Mouse (Mus musculus): ENCODE measurements around the gene Dlg2.

The Dlg2 gene

GRCm38 (mm10) chr7:92164875-92165518, 1688.5 kb downstream of the Dlg2 start:
- in situ Hi-C loops (cut with MboI, MseI): no loop called here

GRCm38 (mm10) chr7:92180029-92180428, 1703.6 kb downstream of the Dlg2 start:
- in situ Hi-C loops (cut with MboI, MseI): no loop called here

GRCm38 (mm10) chr7:92180591-92181587, 1704.4 kb downstream of the Dlg2 start:
- in situ Hi-C loops (cut with MboI, MseI): no loop called here

- in situ Hi-C loops (cut with MboI, MseI): no loop called here
These were observed 1705.6 kb downstream of the Dlg2 start for GRCm38 (mm10) chr7:92181959-92182612.

- in situ Hi-C loops (cut with MboI, MseI): no loop called here
These were observed 1708.0 kb downstream of the Dlg2 start for GRCm38 (mm10) chr7:92184371-92185059.

GRCm38 (mm10) chr7:92186341-92186740, 1709.9 kb downstream of the Dlg2 start:
- in situ Hi-C loops (cut with MboI, MseI): no loop called here

GRCm38 (mm10) chr7:92189149-92189548, 1712.7 kb downstream of the Dlg2 start:
- in situ Hi-C loops (cut with MboI, MseI): no loop called here

- in situ Hi-C loops (cut with MboI, MseI): no loop called here
These were observed 1719.5 kb downstream of the Dlg2 start for GRCm38 (mm10) chr7:92196004-92196403.

GRCm38 (mm10) chr7:92197621-92198020, 1721.1 kb downstream of the Dlg2 start:
- in situ Hi-C loops (cut with MboI, MseI): no loop called here

- in situ Hi-C loops (cut with MboI, MseI): no loop called here
These were observed 1722.7 kb downstream of the Dlg2 start for GRCm38 (mm10) chr7:92199131-92199530.

- in situ Hi-C loops (cut with MboI, MseI): no loop called here
These were observed 1734.2 kb downstream of the Dlg2 start for GRCm38 (mm10) chr7:92210701-92211100.

- in situ Hi-C loops (cut with MboI, MseI): no loop called here
These were observed 1737.3 kb downstream of the Dlg2 start for GRCm38 (mm10) chr7:92213751-92214150.

- in situ Hi-C loops (cut with MboI, MseI): no loop called here
These were observed 1741.7 kb downstream of the Dlg2 start for GRCm38 (mm10) chr7:92218171-92218570.

GRCm38 (mm10) chr7:92220619-92221018, 1744.1 kb downstream of the Dlg2 start:
- in situ Hi-C loops (cut with MboI, MseI): no loop called here

- in situ Hi-C loops (cut with MboI, MseI): no loop called here
These were observed 1758.2 kb downstream of the Dlg2 start for GRCm38 (mm10) chr7:92234476-92235202.

GRCm38 (mm10) chr7:92235541-92236031, 1759.1 kb downstream of the Dlg2 start:
- in situ Hi-C loops (cut with MboI, MseI): no loop called here

GRCm38 (mm10) chr7:92240908-92241307, 1764.4 kb downstream of the Dlg2 start:
- in situ Hi-C loops (cut with MboI, MseI): no loop called here

GRCm38 (mm10) chr7:92247594-92247993, 1771.1 kb downstream of the Dlg2 start:
- in situ Hi-C loops (cut with MboI, MseI): no loop called here

GRCm38 (mm10) chr7:92248619-92249018, 1772.1 kb downstream of the Dlg2 start:
- in situ Hi-C loops (cut with MboI, MseI): no loop called here

- in situ Hi-C loops (cut with MboI, MseI): no loop called here
These were observed 1781.7 kb downstream of the Dlg2 start for GRCm38 (mm10) chr7:92258148-92258547.

GRCm38 (mm10) chr7:92258701-92259100, 1782.2 kb downstream of the Dlg2 start:
- in situ Hi-C loops (cut with MboI, MseI): no loop called here

Measured in T-helper 2 cell (primary cell).